Mouse (Mus musculus): ENCODE results near the gene Gm17606. TPM values are rescaled to one million over a fixed set of nuclear protein-coding genes. Genes with fewer than 3 reads are reported as not detected.

Gm17606 gene
- polyA plus RNA-seq, 1 experiment from 2014 or later, result not detected

- no peaks in the 10 kb centered on the region for H3K9me3 ChIP-seq (ENCODE audit: low read length)
- H3K36me3 ChIP-seq (ENCODE audit: insufficient read depth, low read length), result peaks cover 54% of the 10 kb centered on the region
- 71% methylated on average over 8 of the region's 8 CpGs for WGBS
- H3K27me3 ChIP-seq (replicated peaks; ENCODE audit: insufficient read depth, low read length), result no peaks in the 10 kb centered on the region
- H3K4me1 ChIP-seq (ENCODE audit: insufficient read depth, low read depth, low read length), result no peaks in the 10 kb centered on the region
- no peak overlapping the region for H3K27ac ChIP-seq (ENCODE audit: low read length)
- peak; percentile 82 for DNase-seq (ENCODE audit: low spot score)
- TF ChIP-seq CTCF (IDR thresholded peaks at IDR 0.05), result peak; percentile 61
- TF ChIP-seq EP300 (IDR thresholded peaks at IDR 0.05), result no peak
- no peak overlapping the region for H3K4me3 ChIP-seq (ENCODE audit: low read depth, low read length)
- no peak overlapping the region for H3K4me2 ChIP-seq (replicated peaks; ENCODE audit: low read depth, low read length)
- ATAC-seq, result peak; percentile 73
- H3K9ac ChIP-seq (replicated peaks; ENCODE audit: low read depth), result no peak overlapping the region
Observed at GRCm38 (mm10) chr14:54646898-54647636, 6.3 kb downstream of the Gm17606 start.

GRCm38 (mm10) chr14:54647900-54648299, 7.1 kb downstream of the Gm17606 start:
- no peak overlapping the region for H3K27ac ChIP-seq (ENCODE audit: low read length)
- 75% methylated on average over 4 of the region's 4 CpGs for WGBS
- H3K36me3 ChIP-seq (ENCODE audit: insufficient read depth, low read length), result peaks cover 50% of the 10 kb centered on the region
- no peaks in the 10 kb centered on the region for H3K27me3 ChIP-seq (replicated peaks; ENCODE audit: insufficient read depth, low read length)
- no peak for ATAC-seq
- no peak overlapping the region for H3K4me3 ChIP-seq (ENCODE audit: low read depth, low read length)
- no peak for DNase-seq (ENCODE audit: low spot score)
- no peaks in the 10 kb centered on the region; the same call in 1 of the 2 replicates for H3K4me1 ChIP-seq (ENCODE audit: insufficient read depth, low read depth, low read length)
- TF ChIP-seq CTCF (IDR thresholded peaks at IDR 0.05), result no peak
- no peak for TF ChIP-seq EP300 (IDR thresholded peaks at IDR 0.05)
- H3K4me2 ChIP-seq (replicated peaks; ENCODE audit: low read depth, low read length), result no peak overlapping the region
- H3K9me3 ChIP-seq (ENCODE audit: low read length), result no peaks in the 10 kb centered on the region
- no peak overlapping the region for H3K9ac ChIP-seq (replicated peaks; ENCODE audit: low read depth)

DNA sequence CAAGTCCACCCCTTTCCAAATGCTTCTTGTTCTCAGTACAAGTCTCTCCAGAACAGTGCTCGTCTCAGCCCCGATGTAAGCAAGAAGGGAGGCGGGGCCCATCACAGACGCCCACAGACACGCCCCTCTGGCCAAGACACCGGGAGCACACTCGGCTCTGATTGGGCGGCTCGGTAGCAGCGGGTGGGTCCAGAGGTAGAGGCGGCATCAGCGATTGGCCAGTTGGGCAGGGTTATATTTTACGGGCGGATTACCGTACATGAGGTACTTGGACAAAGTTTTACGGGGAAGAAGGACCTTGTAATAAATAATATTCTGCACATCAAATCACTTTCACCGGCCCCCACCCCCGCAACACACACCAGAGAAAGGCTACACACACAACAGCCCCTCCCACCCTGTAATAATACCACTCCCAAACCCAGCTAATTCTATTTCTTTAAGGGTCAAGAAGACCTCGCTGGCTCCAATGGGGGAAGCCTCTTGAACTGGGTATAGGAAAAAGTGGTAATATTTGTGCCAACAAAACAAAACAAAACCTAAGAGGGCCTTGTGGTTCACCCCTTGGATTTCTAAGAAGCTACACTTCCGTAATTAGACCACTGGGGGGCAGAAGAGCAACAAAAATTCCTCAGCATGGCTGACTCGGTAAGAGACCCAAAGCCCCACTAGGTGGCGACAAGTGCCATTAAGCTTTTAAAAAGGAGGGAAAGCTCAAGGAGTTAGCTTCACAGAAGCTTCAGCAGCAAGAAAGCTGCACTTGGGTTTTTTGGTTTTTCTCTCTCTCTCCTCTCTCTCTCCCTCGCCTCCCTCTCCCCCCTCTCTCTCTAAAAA, 10.1 kb downstream of the Gm17606 start:
- Histone ChIP-seq H3K36me3 (ENCODE audit: insufficient read depth, low read length) (peaks cover 34% of the 10 kb centered on the region; the same call in 1 of the 2 replicates), H3K9ac (replicated peaks; ENCODE audit: low read depth) (no peak overlapping the region), H3K4me3 (ENCODE audit: low read depth, low read length) (no peak overlapping the region), H3K27me3 (replicated peaks; ENCODE audit: insufficient read depth, low read length) (no peaks in the 10 kb centered on the region), H3K4me1 (ENCODE audit: insufficient read depth, low read depth, low read length) (peaks cover 9% of the 10 kb centered on the region; the same call in 1 of the 2 replicates), H3K27ac (ENCODE audit: low read length) (no peak overlapping the region), H3K4me2 (replicated peaks; ENCODE audit: low read depth, low read length) (no peak overlapping the region), H3K9me3 (ENCODE audit: low read length) (no peaks in the 10 kb centered on the region)
- DNase-seq (ENCODE audit: low spot score) (peak; percentile 96), ATAC-seq (peak; percentile 62)
- WGBS, result 57% methylated on average over 22 of the region's 23 CpGs
- TF ChIP-seq EP300 (IDR thresholded peaks at IDR 0.05) (no peak), CTCF (IDR thresholded peaks at IDR 0.05) (peak; percentile 96)

- no peak overlapping the region for H3K4me3 ChIP-seq (ENCODE audit: low read depth, low read length)
- no peak overlapping the region for H3K4me2 ChIP-seq (replicated peaks; ENCODE audit: low read depth, low read length)
- WGBS, result 73% methylated on average over 4 of the region's 4 CpGs
- H3K9ac ChIP-seq (replicated peaks; ENCODE audit: low read depth), result no peak overlapping the region
- no peak for ATAC-seq
- H3K4me1 ChIP-seq (ENCODE audit: insufficient read depth, low read depth, low read length), result peaks cover 9% of the 10 kb centered on the region; the same call in 1 of the 2 replicates
- H3K36me3 ChIP-seq (ENCODE audit: insufficient read depth, low read length), result peaks cover 27% of the 10 kb centered on the region; the same call in 1 of the 2 replicates
- no peaks in the 10 kb centered on the region for H3K9me3 ChIP-seq (ENCODE audit: low read length)
- no peak for TF ChIP-seq EP300 (IDR thresholded peaks at IDR 0.05)
- TF ChIP-seq CTCF (IDR thresholded peaks at IDR 0.05), result no peak
- no peaks in the 10 kb centered on the region for H3K27me3 ChIP-seq (replicated peaks; ENCODE audit: insufficient read depth, low read length)
- DNase-seq (ENCODE audit: low spot score), result no peak
- no peak overlapping the region for H3K27ac ChIP-seq (ENCODE audit: low read length)
Observed at GRCm38 (mm10) chr14:54651556-54651955, 10.8 kb downstream of the Gm17606 start.

GRCm38 (mm10) chr14:54652787-54653186, 12.0 kb downstream of the Gm17606 start:
- Histone ChIP-seq H3K27me3 (replicated peaks; ENCODE audit: insufficient read depth, low read length) (no peaks in the 10 kb centered on the region), H3K9me3 (ENCODE audit: low read length) (no peaks in the 10 kb centered on the region), H3K36me3 (ENCODE audit: insufficient read depth, low read length) (peaks cover 31% of the 10 kb centered on the region), H3K4me2 (replicated peaks; ENCODE audit: low read depth, low read length) (peak overlapping the region; percentile 63), H3K4me1 (ENCODE audit: insufficient read depth, low read depth, low read length) (peaks cover 9% of the 10 kb centered on the region; the same call in 1 of the 2 replicates), H3K9ac (replicated peaks; ENCODE audit: low read depth) (0 out of 2 replicates have a peak overlapping the region, but pooled peaks have one; percentile 44), H3K4me3 (ENCODE audit: low read depth, low read length) (peak overlapping the region; percentile 56), H3K27ac (ENCODE audit: low read length) (no peak overlapping the region; the same call in 1 of the 2 replicates)
- 0% methylated on average over 5 of the region's 7 CpGs for WGBS
- DNase-seq (ENCODE audit: low spot score) (no peak), ATAC-seq (no peak)
- TF ChIP-seq CTCF (IDR thresholded peaks at IDR 0.05), result no peak
- TF ChIP-seq EP300 (IDR thresholded peaks at IDR 0.05), result no peak

DNA sequence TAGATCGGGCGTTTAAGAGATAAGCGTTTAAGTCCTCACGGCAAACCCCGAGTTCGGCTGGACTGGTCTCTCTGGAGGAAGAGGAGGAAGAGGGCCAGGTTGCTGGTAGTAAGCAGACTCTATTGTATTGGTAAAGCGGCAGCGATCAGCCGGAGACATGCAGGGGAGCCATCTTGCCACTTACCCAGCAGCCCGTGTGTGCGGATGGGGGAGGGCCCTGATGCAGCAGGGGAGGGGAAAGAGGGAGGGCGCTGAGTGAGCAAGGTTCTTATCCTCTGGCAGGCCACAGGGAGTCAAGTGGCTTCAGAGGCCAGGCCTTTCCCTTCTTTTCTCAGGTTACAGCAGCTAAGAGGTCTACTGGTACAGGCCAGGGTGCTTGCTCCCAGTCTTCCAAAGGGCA, 12.7 kb downstream of the Gm17606 start:
- Histone ChIP-seq H3K36me3 (ENCODE audit: insufficient read depth, low read length) (peaks cover 32% of the 10 kb centered on the region), H3K27ac (ENCODE audit: low read length) (peak overlapping the region; percentile 38; the same call in 1 of the 2 replicates), H3K9ac (replicated peaks; ENCODE audit: low read depth) (peak overlapping the region; percentile 44), H3K27me3 (replicated peaks; ENCODE audit: insufficient read depth, low read length) (no peaks in the 10 kb centered on the region), H3K9me3 (ENCODE audit: low read length) (no peaks in the 10 kb centered on the region), H3K4me2 (replicated peaks; ENCODE audit: low read depth, low read length) (peak overlapping the region; percentile 63), H3K4me3 (ENCODE audit: low read depth, low read length) (peak overlapping the region; percentile 56), H3K4me1 (ENCODE audit: insufficient read depth, low read depth, low read length) (peaks cover 9% of the 10 kb centered on the region; the same call in 1 of the 2 replicates)
- DNase-seq (ENCODE audit: low spot score) (peak; percentile 96), ATAC-seq (peak; percentile 92)
- whole genome bisulfite sequencing, result 0% methylated on average over 12 of the region's 12 CpGs
- TF ChIP-seq CTCF (IDR thresholded peaks at IDR 0.05) (no peak; the same call in 1 of the 2 replicates), EP300 (IDR thresholded peaks at IDR 0.05) (no peak)

All from lung, postnatal 0 days (tissue).